Mouse (Mus musculus) olfactory bulb, adult 2 months (tissue): Measurements from ENCODE around the gene Fam166b.

Source experiments
- CTCF ChIP-seq: fragments of 200-500 bp; IDR thresholded peaks from 2 replicates; pipeline ENCODE4 v1.5.1; 2012; ENCODE audit warnings: low read depth, mild to moderate bottlenecking, low read length, moderate library complexity; ENCODE audit not compliant: insufficient read depth
- POLR2A ChIP-seq: fragments of 200-500 bp; IDR thresholded peaks from 2 replicates; pipeline ENCODE4 v1.6.1; 2012; ENCODE audit warnings: mild to moderate bottlenecking, low read depth, low read length, moderate library complexity; ENCODE audit not compliant: insufficient read depth

GRCm38 (mm10) chr4:43442044-43442443 lies 13.1 kb upstream of the Fam166b start:
- TF ChIP-seq CTCF (peak; percentile 92), POLR2A (peak; percentile 88)
